Mouse (Mus musculus): ENCODE measurements around the gene Sgcd. TPM values are rescaled to one million over a fixed set of nuclear protein-coding genes. Genes with fewer than 3 reads are reported as not detected.

Gene Sgcd
- polyA plus RNA-seq, 1 experiment from 2014 or later: 9.1 TPM

DNA sequence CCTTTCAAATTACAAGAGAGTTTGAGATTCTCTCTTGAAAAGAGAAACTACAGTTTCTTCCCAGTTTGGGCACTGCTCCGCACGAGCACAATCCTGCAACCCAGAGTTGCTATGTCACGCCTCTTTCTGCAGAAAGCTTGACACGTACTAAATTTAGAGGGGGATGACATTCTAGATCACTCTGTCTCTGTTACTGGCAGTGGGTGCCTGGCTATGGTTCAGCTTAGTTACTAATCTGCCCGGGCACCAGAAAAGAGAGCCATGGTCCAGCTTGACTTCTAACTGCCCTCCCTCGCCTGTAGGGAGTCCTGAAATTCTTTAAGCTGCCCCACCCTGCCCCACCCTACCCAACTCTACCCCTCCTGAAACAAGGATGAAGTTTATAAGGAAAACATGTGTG, 611.3 kb downstream of the Sgcd start:
- Histone ChIP-seq H3K9me3 (no peaks in the 10 kb centered on the region), H3K27ac (peak overlapping the region; percentile 78), H3K9ac (replicated peaks) (0 out of 2 replicates have a peak overlapping the region, but pooled peaks have one; percentile 23), H3K36me3 (no peaks in the 10 kb centered on the region), H3K27me3 (0 out of 2 replicates have a peak, but pooled peaks cover 3% of the 10 kb centered on the region), H3K4me1 (replicated peaks) (peaks cover 43% of the 10 kb centered on the region), H3K4me3 (replicated peaks) (peak overlapping the region; percentile 24; the same call in 1 of the 2 replicates), H3K4me2 (peak overlapping the region; percentile 49)
- ATAC-seq (ENCODE audit: insufficient number of reproducible peaks, insufficient read depth, low FRiP score, low TSS enrichment, low read depth): no peak
- 31% methylated on average over 6 of the region's 6 CpGs for WGBS

DNA sequence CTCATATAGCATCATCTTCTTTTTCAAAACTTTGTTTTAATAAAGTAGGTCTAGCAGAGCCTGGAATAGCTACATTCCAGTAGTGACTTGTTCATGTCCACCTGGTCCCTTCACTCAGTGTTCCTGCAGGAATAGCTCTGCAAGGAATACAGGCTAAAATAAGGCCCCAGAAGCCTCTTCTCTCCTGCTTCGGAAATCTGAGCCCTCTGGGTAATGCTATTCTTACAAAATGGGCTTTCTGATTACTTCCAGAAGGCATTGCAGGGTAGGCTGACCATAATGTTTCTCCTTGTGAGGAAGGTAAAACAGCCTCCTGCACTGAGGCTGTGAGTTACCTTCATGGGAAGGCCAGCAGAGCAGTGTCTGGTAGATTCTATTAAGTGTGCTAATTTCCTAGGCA, 611.9 kb downstream of the Sgcd start:
- Histone ChIP-seq H3K4me3 (replicated peaks) (0 out of 2 replicates have a peak overlapping the region, but pooled peaks have one; percentile 24), H3K4me2 (peak overlapping the region; percentile 49), H3K36me3 (no peaks in the 10 kb centered on the region), H3K4me1 (replicated peaks) (peaks cover 45% of the 10 kb centered on the region), H3K27ac (peak overlapping the region; percentile 78), H3K27me3 (no peaks in the 10 kb centered on the region), H3K9me3 (no peaks in the 10 kb centered on the region), H3K9ac (replicated peaks) (no peak overlapping the region)
- ATAC-seq (ENCODE audit: insufficient number of reproducible peaks, insufficient read depth, low FRiP score, low TSS enrichment, low read depth): peak; percentile 16; the same call in 1 of the 2 replicates
- WGBS: 14% methylated on average over 1 of the region's 1 CpGs

DNA sequence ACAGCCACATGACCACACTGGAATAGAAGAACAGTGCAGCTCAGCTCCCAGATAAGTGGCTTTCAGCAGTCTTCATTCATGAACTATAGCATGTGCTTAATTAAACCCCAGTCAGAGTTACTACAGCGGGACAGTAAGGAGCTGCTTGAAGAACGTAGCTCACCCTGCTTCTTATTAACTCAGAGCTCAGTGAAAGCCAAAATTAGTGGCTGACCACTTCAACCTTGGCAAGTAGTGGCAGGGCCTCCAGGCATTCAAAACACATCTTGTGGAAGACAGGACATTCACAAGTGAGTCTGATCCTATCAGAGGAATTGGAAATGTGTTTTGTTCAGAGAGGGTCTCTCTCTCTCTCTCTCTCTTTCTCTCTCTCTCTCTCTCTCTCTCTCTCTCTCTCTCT, 617.2 kb downstream of the Sgcd start:
- Histone ChIP-seq H3K4me3 (replicated peaks) (no peak overlapping the region), H3K27ac (no peak overlapping the region), H3K4me2 (no peak overlapping the region), H3K36me3 (no peaks in the 10 kb centered on the region), H3K9ac (replicated peaks) (no peak overlapping the region), H3K27me3 (no peaks in the 10 kb centered on the region), H3K9me3 (no peaks in the 10 kb centered on the region), H3K4me1 (replicated peaks) (peaks cover 4% of the 10 kb centered on the region; the same call in 1 of the 2 replicates)
- ATAC-seq (ENCODE audit: insufficient number of reproducible peaks, insufficient read depth, low FRiP score, low TSS enrichment, low read depth): no peak
- WGBS: 54% methylated on average over 2 of the region's 2 CpGs

DNA sequence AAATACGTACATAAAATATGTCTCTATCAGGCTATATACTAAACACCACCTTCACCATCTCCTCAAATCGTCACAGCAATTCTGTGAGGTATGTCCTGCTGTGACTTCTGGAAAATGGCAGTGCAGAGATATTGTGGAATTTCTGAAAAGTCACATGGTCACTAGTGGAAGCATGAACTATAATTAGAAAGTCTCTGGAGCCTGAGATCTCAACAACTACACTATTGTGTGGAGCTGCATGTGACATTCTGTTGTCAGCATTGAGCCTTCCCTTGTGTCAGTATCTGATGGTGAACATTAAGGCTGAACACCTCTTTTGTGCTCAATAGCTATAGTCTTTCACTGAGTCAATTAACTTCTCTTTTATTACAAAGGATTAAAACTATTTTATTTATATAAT, 637.2 kb downstream of the Sgcd start:
- Histone ChIP-seq H3K27me3 (no peaks in the 10 kb centered on the region), H3K4me2 (no peak overlapping the region), H3K9ac (replicated peaks) (no peak overlapping the region), H3K4me3 (replicated peaks) (no peak overlapping the region), H3K36me3 (no peaks in the 10 kb centered on the region), H3K27ac (no peak overlapping the region), H3K4me1 (replicated peaks) (no peaks in the 10 kb centered on the region), H3K9me3 (no peaks in the 10 kb centered on the region)
- 89% methylated on average over 2 of the region's 2 CpGs for WGBS
- ATAC-seq (ENCODE audit: insufficient number of reproducible peaks, insufficient read depth, low FRiP score, low TSS enrichment, low read depth): no peak

DNA sequence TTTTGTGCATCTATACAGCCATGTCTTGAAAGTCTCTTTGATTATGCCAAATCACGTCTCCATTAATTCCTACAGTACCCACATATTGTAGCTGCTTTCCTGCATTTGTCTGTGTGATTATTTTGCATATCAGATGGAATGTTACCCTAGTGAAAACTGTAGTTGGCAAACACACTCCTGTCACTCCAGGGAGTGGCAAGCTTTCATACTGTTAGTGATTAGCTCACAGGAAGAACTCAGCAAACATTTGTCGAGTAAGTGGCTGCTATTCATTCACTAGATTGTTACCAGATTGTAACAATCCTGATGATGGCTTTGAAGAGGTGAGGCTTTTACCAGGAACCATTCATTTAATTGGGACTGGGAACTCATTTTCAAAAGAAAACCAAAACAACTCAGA, 645.3 kb downstream of the Sgcd start:
- H3K9ac ChIP-seq (replicated peaks): no peak overlapping the region
- no peak overlapping the region for H3K4me3 ChIP-seq (replicated peaks)
- no peaks in the 10 kb centered on the region; the same call in 1 of the 2 replicates for H3K4me1 ChIP-seq (replicated peaks)
- no peak overlapping the region for H3K4me2 ChIP-seq
- no peak for ATAC-seq (ENCODE audit: insufficient number of reproducible peaks, insufficient read depth, low FRiP score, low TSS enrichment, low read depth)
- no peaks in the 10 kb centered on the region for H3K9me3 ChIP-seq
- no peak overlapping the region for H3K27ac ChIP-seq
- WGBS: 32% methylated on average over 2 of the region's 2 CpGs
- H3K27me3 ChIP-seq: no peaks in the 10 kb centered on the region
- no peaks in the 10 kb centered on the region for H3K36me3 ChIP-seq

DNA sequence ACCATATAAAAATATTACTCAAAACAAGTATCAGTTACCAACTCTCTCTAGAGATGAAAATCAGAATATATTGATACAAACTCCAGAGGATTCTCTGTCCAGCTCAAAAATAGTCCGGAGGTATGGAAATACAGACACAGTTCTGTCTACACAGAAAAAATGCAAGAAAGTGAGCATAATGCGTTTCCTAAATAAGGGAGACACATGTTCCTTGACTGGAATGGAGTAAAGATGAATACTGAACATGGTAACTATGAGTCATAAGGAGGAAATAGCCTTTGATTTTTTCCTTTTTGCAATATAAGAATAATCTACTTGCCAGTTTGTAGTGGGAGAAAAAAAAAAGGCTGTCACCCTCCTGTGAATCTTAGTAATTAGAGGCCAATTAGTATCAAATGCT, 655.1 kb downstream of the Sgcd start:
- Histone ChIP-seq H3K27ac (no peak overlapping the region), H3K4me1 (replicated peaks) (no peaks in the 10 kb centered on the region), H3K36me3 (no peaks in the 10 kb centered on the region), H3K4me3 (replicated peaks) (no peak overlapping the region), H3K27me3 (no peaks in the 10 kb centered on the region), H3K9ac (replicated peaks) (no peak overlapping the region), H3K4me2 (no peak overlapping the region), H3K9me3 (no peaks in the 10 kb centered on the region)
- 85% methylated on average over 2 of the region's 2 CpGs for WGBS
- ATAC-seq (ENCODE audit: insufficient number of reproducible peaks, insufficient read depth, low FRiP score, low TSS enrichment, low read depth): no peak

DNA sequence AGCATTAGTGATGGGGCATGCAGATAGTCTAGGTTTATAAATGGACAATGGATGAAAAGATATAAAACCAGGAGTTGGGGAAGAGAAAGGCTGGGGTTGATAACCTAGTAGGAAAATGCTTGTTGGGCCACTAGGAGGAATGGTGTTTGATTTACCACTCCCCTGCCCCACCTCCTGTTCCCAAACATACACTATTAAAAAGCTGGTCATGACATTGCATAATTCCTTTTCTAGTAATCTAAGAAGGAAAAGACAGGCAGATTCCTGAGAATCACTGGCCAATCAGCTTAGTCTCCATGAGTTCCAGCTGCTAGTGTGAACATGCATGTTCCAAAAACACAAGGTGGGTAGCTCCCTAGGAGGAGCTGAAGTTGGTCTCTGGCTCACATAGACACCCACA, 683.2 kb downstream of the Sgcd start:
- Histone ChIP-seq H3K4me2 (no peak overlapping the region), H3K4me3 (replicated peaks) (no peak overlapping the region), H3K36me3 (no peaks in the 10 kb centered on the region), H3K27ac (no peak overlapping the region), H3K9me3 (no peaks in the 10 kb centered on the region), H3K4me1 (replicated peaks) (no peaks in the 10 kb centered on the region), H3K9ac (replicated peaks) (no peak overlapping the region), H3K27me3 (no peaks in the 10 kb centered on the region)
- no peak for ATAC-seq (ENCODE audit: insufficient number of reproducible peaks, insufficient read depth, low FRiP score, low TSS enrichment, low read depth)

DNA sequence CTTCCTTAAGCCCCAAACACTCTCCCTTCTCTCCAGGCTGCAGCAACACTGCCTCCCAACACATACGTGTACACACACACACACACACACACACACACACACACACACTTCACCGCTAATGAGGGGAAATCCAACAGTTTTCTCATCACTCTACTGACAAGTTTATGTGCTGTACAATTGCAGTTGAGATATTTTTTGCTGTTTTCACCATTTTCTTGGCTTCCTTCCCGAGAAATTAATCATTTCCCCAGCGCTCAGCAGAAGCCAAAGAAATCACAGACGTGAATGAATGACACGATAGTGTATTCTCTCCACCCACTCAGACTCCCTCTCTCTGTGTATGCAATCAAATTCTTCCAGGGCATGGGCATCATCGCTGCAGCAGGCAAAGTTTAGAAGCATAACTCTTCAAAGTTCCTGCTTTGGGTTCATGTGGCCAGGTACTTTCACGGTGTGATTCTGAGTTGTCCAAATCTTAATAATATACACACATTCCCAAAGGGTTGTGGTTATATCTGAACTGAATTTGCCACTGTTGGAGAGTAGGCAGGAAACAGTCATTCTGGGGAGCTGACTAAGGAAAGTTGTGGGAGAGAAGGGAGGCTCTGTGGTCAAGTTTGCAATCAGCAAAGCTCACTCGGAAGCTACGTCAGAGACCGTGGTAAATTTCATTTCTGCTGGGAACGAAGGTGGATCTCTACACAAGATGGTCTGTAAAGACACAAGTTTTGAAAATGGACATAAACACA, 683.9 kb downstream of the Sgcd start:
- no peak overlapping the region for H3K9ac ChIP-seq (replicated peaks)
- no peaks in the 10 kb centered on the region for H3K9me3 ChIP-seq
- H3K4me3 ChIP-seq (replicated peaks): no peak overlapping the region
- no peaks in the 10 kb centered on the region for H3K27me3 ChIP-seq
- no peak overlapping the region for H3K27ac ChIP-seq
- no peaks in the 10 kb centered on the region for H3K4me1 ChIP-seq (replicated peaks)
- H3K36me3 ChIP-seq: no peaks in the 10 kb centered on the region
- WGBS: 84% methylated on average over 12 of the region's 12 CpGs
- H3K4me2 ChIP-seq: no peak overlapping the region
- ATAC-seq (ENCODE audit: insufficient number of reproducible peaks, insufficient read depth, low FRiP score, low TSS enrichment, low read depth): no peak

DNA sequence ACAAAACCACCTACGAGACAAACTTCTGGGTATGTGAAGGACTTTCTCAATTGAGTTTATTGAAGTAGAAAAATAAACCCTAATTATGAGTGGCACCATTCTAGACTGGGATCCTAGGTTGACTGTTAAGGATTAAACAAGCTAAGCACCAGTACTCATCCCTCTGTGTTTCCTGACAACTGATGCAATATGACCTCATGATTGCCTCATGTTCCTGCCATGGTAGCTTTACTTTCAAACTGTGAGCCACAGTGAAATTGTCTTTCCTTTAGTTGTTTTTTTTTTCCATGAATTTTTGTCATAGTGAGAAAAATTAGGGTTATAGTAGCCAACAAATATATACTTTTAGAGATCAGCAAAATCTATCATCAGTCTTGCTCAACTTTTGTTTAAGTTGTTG, 689.0 kb downstream of the Sgcd start:
- Histone ChIP-seq H3K9ac (replicated peaks) (no peak overlapping the region), H3K27ac (no peak overlapping the region), H3K36me3 (no peaks in the 10 kb centered on the region), H3K9me3 (no peaks in the 10 kb centered on the region), H3K4me1 (replicated peaks) (no peaks in the 10 kb centered on the region), H3K4me2 (no peak overlapping the region), H3K4me3 (replicated peaks) (no peak overlapping the region), H3K27me3 (no peaks in the 10 kb centered on the region)
- WGBS: 90% methylated on average over 1 of the region's 1 CpGs
- no peak for ATAC-seq (ENCODE audit: insufficient number of reproducible peaks, insufficient read depth, low FRiP score, low TSS enrichment, low read depth)

DNA sequence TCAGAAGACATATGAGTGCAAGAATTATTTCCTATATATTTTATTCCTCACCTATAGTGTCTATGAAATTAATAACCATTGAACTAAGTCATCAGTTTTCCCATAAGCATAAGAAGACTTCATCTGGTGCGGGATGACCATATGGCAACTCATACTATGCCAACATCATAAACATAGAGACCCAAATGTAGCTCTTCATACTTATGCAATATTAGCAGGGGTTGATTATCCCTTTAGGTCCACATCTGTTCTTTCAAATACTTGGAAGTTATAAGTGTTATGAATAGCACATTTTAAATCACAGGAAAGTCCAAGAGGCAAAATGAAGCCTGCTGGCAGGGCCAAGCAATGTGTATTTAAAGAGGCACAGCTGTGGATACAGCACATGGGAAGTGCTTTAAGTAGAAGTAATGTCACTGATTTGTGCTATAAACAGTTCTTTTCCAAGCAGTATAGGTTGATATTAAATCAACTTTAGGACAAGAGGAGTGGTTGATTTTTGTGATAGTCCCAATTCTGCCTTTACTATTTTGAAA, 690.9 kb downstream of the Sgcd start:
- no peak overlapping the region for H3K9ac ChIP-seq (replicated peaks)
- 86% methylated on average over 1 of the region's 1 CpGs for WGBS
- H3K27ac ChIP-seq: no peak overlapping the region
- H3K4me3 ChIP-seq (replicated peaks): no peak overlapping the region
- H3K4me1 ChIP-seq (replicated peaks): no peaks in the 10 kb centered on the region
- H3K36me3 ChIP-seq: no peaks in the 10 kb centered on the region
- no peaks in the 10 kb centered on the region for H3K9me3 ChIP-seq
- H3K4me2 ChIP-seq: no peak overlapping the region
- ATAC-seq (ENCODE audit: insufficient number of reproducible peaks, insufficient read depth, low FRiP score, low TSS enrichment, low read depth): no peak
- H3K27me3 ChIP-seq: no peaks in the 10 kb centered on the region

DNA sequence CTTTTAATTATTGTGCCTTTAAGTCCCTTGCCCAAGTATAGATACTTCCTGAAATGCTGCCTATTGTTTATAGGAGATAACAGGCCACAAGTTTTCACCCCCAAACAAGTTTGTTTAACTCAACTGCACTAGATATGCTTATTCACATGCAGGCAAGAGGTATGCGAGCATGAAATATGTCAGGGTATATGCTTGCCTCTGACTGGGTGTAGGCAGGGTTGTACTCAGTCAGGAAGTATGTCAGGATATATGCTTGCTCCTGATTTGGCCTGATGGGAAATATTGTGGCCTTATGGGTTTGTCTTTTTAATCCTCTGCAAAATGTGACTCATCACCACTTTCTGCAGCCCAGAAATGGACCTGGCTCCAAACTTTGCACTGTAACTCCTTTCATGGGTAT, 694.0 kb downstream of the Sgcd start:
- no peak overlapping the region for H3K4me3 ChIP-seq (replicated peaks)
- no peak overlapping the region for H3K4me2 ChIP-seq
- H3K9me3 ChIP-seq: no peaks in the 10 kb centered on the region
- H3K36me3 ChIP-seq: no peaks in the 10 kb centered on the region
- WGBS: 94% methylated on average over 1 of the region's 1 CpGs
- no peak overlapping the region for H3K9ac ChIP-seq (replicated peaks)
- H3K4me1 ChIP-seq (replicated peaks): no peaks in the 10 kb centered on the region
- ATAC-seq (ENCODE audit: insufficient number of reproducible peaks, insufficient read depth, low FRiP score, low TSS enrichment, low read depth): no peak
- H3K27me3 ChIP-seq: no peaks in the 10 kb centered on the region
- no peak overlapping the region for H3K27ac ChIP-seq

DNA sequence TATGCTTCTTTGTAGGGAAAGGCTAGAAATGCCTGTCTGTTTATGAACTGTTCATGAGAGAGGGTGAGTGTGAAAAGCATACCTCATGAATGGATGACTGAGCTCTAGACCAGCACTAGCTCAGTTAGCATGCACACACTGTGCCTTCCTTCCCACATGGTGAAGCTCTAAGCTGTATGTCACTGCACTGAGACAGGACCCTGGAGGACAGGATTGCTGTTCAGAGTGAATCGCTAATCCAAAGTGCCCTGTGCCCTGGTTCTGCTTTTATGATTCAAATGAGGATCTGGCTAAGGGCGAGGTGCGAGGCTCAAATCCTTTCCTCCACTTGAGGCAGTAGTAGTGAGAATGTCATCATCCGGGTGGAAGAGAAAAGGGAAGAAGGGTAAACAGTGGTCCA, 712.2 kb downstream of the Sgcd start:
- H3K4me2 ChIP-seq: no peak overlapping the region
- no peaks in the 10 kb centered on the region for H3K9me3 ChIP-seq
- no peak overlapping the region for H3K4me3 ChIP-seq (replicated peaks)
- no peaks in the 10 kb centered on the region; the same call in 1 of the 2 replicates for H3K4me1 ChIP-seq (replicated peaks)
- WGBS: 63% methylated on average over 4 of the region's 4 CpGs
- no peaks in the 10 kb centered on the region for H3K27me3 ChIP-seq
- H3K36me3 ChIP-seq: no peaks in the 10 kb centered on the region
- no peak for ATAC-seq (ENCODE audit: insufficient number of reproducible peaks, insufficient read depth, low FRiP score, low TSS enrichment, low read depth)
- no peak overlapping the region for H3K27ac ChIP-seq
- no peak overlapping the region for H3K9ac ChIP-seq (replicated peaks)
